Mouse (Mus musculus) hindbrain, embryonic 10.5 days (tissue): ENCODE measurements at regions not wholly inside any gene's neighbourhood (a gene's known extent, or its start where the extent isn't known, plus 50 kb on each side); places are given as distances from the start of the nearest gene placed in this dataset.
A peak's percentile ranks its signal among the peaks of the same experiment; 100 is the strongest.

Experiments used
- DNase-seq: peaks from one replicate; pipeline ENCODE4 v3.0.0-alpha.2; 2017; ENCODE audit warnings: low spot score
- H3K27ac ChIP-seq: fragments of 300-500 bp; sonication (generic); 2 replicates; pipeline ENCODE4 v1.5.1; 2016; ENCODE audit warnings: mild to moderate bottlenecking, moderate library complexity
- H3K27me3 ChIP-seq: fragments of 300-500 bp; sonication (generic); 2 replicates; pipeline ENCODE4 v1.6.1; 2016; ENCODE audit warnings: mild to moderate bottlenecking; ENCODE audit not compliant: poor library complexity, insufficient read depth, severe bottlenecking
- H3K36me3 ChIP-seq: fragments of 300-500 bp; sonication (generic); 2 replicates; pipeline ENCODE4 v1.6.1; 2016; ENCODE audit warnings: mild to moderate bottlenecking, moderate library complexity
- H3K4me1 ChIP-seq: fragments of 300-500 bp; sonication (generic); replicated peaks from 2 replicates; pipeline ENCODE4 v1.6.1; 2016; ENCODE audit warnings: mild to moderate bottlenecking
- H3K4me3 ChIP-seq: fragments of 300-500 bp; sonication (generic); 2 replicates; pipeline ENCODE4 v1.5.1; 2016; ENCODE audit warnings: mild to moderate bottlenecking, moderate library complexity
- H3K9me3 ChIP-seq: fragments of 300-500 bp; sonication (generic); 2 replicates; pipeline ENCODE4 v1.6.1; 2016; ENCODE audit warnings: mild to moderate bottlenecking, moderate library complexity
- WGBS: fragments of 180-500 bp; shearing (Covaris S2); methylation state at CpG from one replicate; pipeline ENCODE4 v1.1.7; 2016; 5-methylcytosine and 5-hydroxymethylcytosine counted together

GRCm38 (mm10) chr8:27677143-27678106 is 230.0 kb downstream of the Poteg start:
- no peak overlapping the region for H3K4me3 ChIP-seq
- H3K27me3 ChIP-seq: no peaks in the 10 kb centered on the region
- H3K36me3 ChIP-seq: no peaks in the 10 kb centered on the region
- no peaks in the 10 kb centered on the region for H3K9me3 ChIP-seq
- WGBS: 33% methylated on average over 13 of the region's 13 CpGs
- DNase-seq: peak; percentile 38
- peaks cover 8% of the 10 kb centered on the region; the same call in 1 of the 2 replicates for H3K4me1 ChIP-seq
- H3K27ac ChIP-seq: no peak overlapping the region

- Histone ChIP-seq H3K9me3 (no peaks in the 10 kb centered on the region), H3K36me3 (no peaks in the 10 kb centered on the region), H3K4me3 (no peak overlapping the region), H3K4me1 (peaks cover 8% of the 10 kb centered on the region; the same call in 1 of the 2 replicates), H3K27me3 (no peaks in the 10 kb centered on the region), H3K27ac (no peak overlapping the region)
- peak; percentile 58 for DNase-seq
- WGBS: 21% methylated on average over 2 of the region's 2 CpGs
Measured at GRCm38 (mm10) chr8:27679164-27679563, 231.7 kb downstream of the Poteg start.

- 0 out of 2 replicates have a peak, but pooled peaks cover 5% of the 10 kb centered on the region for H3K4me1 ChIP-seq
- H3K36me3 ChIP-seq: no peaks in the 10 kb centered on the region
- no peak overlapping the region for H3K27ac ChIP-seq
- H3K27me3 ChIP-seq: no peaks in the 10 kb centered on the region
- 66% methylated on average over 6 of the region's 6 CpGs for WGBS
- no peak overlapping the region for H3K4me3 ChIP-seq
- no peaks in the 10 kb centered on the region for H3K9me3 ChIP-seq
- DNase-seq: no peak
Measured at GRCm38 (mm10) chr8:27721988-27722387, 274.5 kb downstream of the Poteg start.

- Histone ChIP-seq H3K27me3 (no peaks in the 10 kb centered on the region), H3K27ac (no peak overlapping the region), H3K4me1 (peaks cover 13% of the 10 kb centered on the region), H3K9me3 (no peaks in the 10 kb centered on the region), H3K36me3 (no peaks in the 10 kb centered on the region), H3K4me3 (no peak overlapping the region)
- no peak for DNase-seq
- 67% methylated on average over 6 of the region's 6 CpGs for WGBS
Measured at GRCm38 (mm10) chr8:27770296-27770695, 322.8 kb downstream of the Poteg start.

GRCm38 (mm10) chr8:27770803-27771202 is 323.3 kb downstream of the Poteg start:
- peak; percentile 30 for DNase-seq
- 44% methylated on average over 8 of the region's 8 CpGs for WGBS
- no peaks in the 10 kb centered on the region for H3K9me3 ChIP-seq
- H3K36me3 ChIP-seq: no peaks in the 10 kb centered on the region
- no peak overlapping the region for H3K27ac ChIP-seq
- no peak overlapping the region for H3K4me3 ChIP-seq
- no peaks in the 10 kb centered on the region for H3K27me3 ChIP-seq
- H3K4me1 ChIP-seq: peaks cover 13% of the 10 kb centered on the region

- Histone ChIP-seq H3K27me3 (no peaks in the 10 kb centered on the region), H3K4me3 (no peak overlapping the region), H3K9me3 (no peaks in the 10 kb centered on the region), H3K27ac (no peak overlapping the region), H3K36me3 (no peaks in the 10 kb centered on the region), H3K4me1 (peaks cover 13% of the 10 kb centered on the region)
- DNase-seq: no peak
Measured at GRCm38 (mm10) chr8:27771250-27771649, 323.8 kb downstream of the Poteg start.

GRCm38 (mm10) chr8:27778982-27779381 is 331.5 kb downstream of the Poteg start:
- no peak for DNase-seq
- no peak overlapping the region for H3K4me3 ChIP-seq
- WGBS: 82% methylated on average over 3 of the region's 3 CpGs
- no peak overlapping the region for H3K27ac ChIP-seq
- no peaks in the 10 kb centered on the region for H3K36me3 ChIP-seq
- H3K9me3 ChIP-seq: no peaks in the 10 kb centered on the region
- no peaks in the 10 kb centered on the region for H3K27me3 ChIP-seq
- peaks cover 4% of the 10 kb centered on the region; the same call in 1 of the 2 replicates for H3K4me1 ChIP-seq
